Mouse (Mus musculus) limb, embryonic 14.5 days (tissue): ENCODE data around the gene Anks1b. TPM values are rescaled to one million over a fixed set of nuclear protein-coding genes. Genes with fewer than 3 reads are reported as not detected.

Experiments
- ATAC-seq: fragments of 200-750 bp; cut with Nextera tagmentation; 2 replicates; pipeline ENCODE4 v1.8.0; 2017; ENCODE audit warnings: low read depth, moderate number of reproducible peaks, moderate TSS enrichment; ENCODE audit not compliant: low FRiP score
- DNase-seq: peaks from one replicate; pipeline ENCODE4 v3.0.0-alpha.2; 2015; ENCODE audit warnings: low spot score
- H3K27ac ChIP-seq: fragments of 300-500 bp; sonication (generic); replicated peaks from 2 replicates; pipeline ENCODE4 v1.5.1; 2014; ENCODE audit warnings: low read depth, mild to moderate bottlenecking, low read length, moderate library complexity, mixed read lengths
- H3K27me3 ChIP-seq: fragments of 300-500 bp; sonication (generic); 2 replicates; pipeline ENCODE4 v1.6.1; 2014; ENCODE audit warnings: low read length, mixed read lengths; ENCODE audit not compliant: control insufficient read depth, insufficient read depth
- H3K36me3 ChIP-seq: fragments of 300-500 bp; sonication (generic); 2 replicates; pipeline ENCODE4 v1.6.1; 2014; ENCODE audit warnings: mild to moderate bottlenecking, low read length, moderate library complexity, mixed read lengths; ENCODE audit not compliant: control insufficient read depth, insufficient read depth
- H3K4me1 ChIP-seq: fragments of 300-500 bp; sonication (generic); 2 replicates; pipeline ENCODE4 v1.6.1; 2014; ENCODE audit warnings: antibody characterized with exemption, low read length, mixed read lengths; ENCODE audit not compliant: control insufficient read depth, insufficient read depth
- H3K4me2 ChIP-seq: fragments of 300-500 bp; sonication (generic); replicated peaks from 2 replicates; pipeline ENCODE4 v1.6.1; 2014; ENCODE audit warnings: low read depth, mild to moderate bottlenecking, low read length, moderate library complexity; ENCODE audit not compliant: severe bottlenecking
- H3K4me3 ChIP-seq: fragments of 300-500 bp; sonication (generic); replicated peaks from 2 replicates; pipeline ENCODE4 v1.5.1; 2014; ENCODE audit warnings: low read length
- H3K9ac ChIP-seq: fragments of 300-500 bp; sonication (generic); 2 replicates; pipeline ENCODE4 v1.6.1; 2014; ENCODE audit warnings: mild to moderate bottlenecking, low read depth, low read length, moderate library complexity; ENCODE audit not compliant: severe bottlenecking
- H3K9me3 ChIP-seq: fragments of 300-500 bp; sonication (generic); 2 replicates; pipeline ENCODE4 v1.6.1; 2016; ENCODE audit warnings: low read length; ENCODE audit not compliant: control insufficient read depth
- POLR2A ChIP-seq: fragments of 200-500 bp; IDR thresholded peaks from 2 replicates; pipeline ENCODE4 v1.8.0; 2012; ENCODE audit warnings: inconsistent platforms, mild to moderate bottlenecking, moderate library complexity, borderline replicate concordance; ENCODE audit not compliant: insufficient read depth, insufficient read length; ENCODE audit errors: extremely low read depth
- WGBS: fragments of 180-500 bp; shearing (Covaris S2); extraction: QIAGEN DNeasy Blood & Tissue Kit; methylation state at CpG from one replicate; pipeline ENCODE4 v1.1.7; 2014; 5-methylcytosine and 5-hydroxymethylcytosine counted together
- polyA plus RNA-seq, 2 experiments: library from polyadenylated mRNA; depleted of rRNA in 1 of 2; stranded (reverse) in 1 of 2; unstranded in 1 of 2; fragments of >200 nt; fragmentation: Nextera tagmentation in 1 of 2; extraction: Ambion mirVana in 1 of 2; gene quantifications; 2 replicates each; pipeline versions ENCODE4 v1.2.1 to v1.2.3; 2012 to 2014

The Anks1b gene
- polyA plus RNA-seq, 2 experiments: 2.6 to 4.3 TPM

- H3K9me3 ChIP-seq: no peaks in the 10 kb centered on the region
- H3K36me3 ChIP-seq: no peaks in the 10 kb centered on the region
- H3K27me3 ChIP-seq: no peaks in the 10 kb centered on the region
- H3K4me3 ChIP-seq: no peak overlapping the region
- H3K4me1 ChIP-seq: peaks cover 3% of the 10 kb centered on the region
- no peak for ATAC-seq
- no peak for TF ChIP-seq POLR2A
- no peak overlapping the region for H3K27ac ChIP-seq
- WGBS: 52% methylated on average over 4 of the region's 4 CpGs
- no peak for DNase-seq
- no peak overlapping the region for H3K4me2 ChIP-seq
- H3K9ac ChIP-seq: no peak overlapping the region
These were observed 812.1 kb downstream of the Anks1b start for GRCm38 (mm10) chr10:90685367-90685766.

GRCm38 (mm10) chr10:90688153-90688552 lies 814.8 kb downstream of the Anks1b start:
- Histone ChIP-seq H3K9ac (no peak overlapping the region), H3K4me3 (no peak overlapping the region), H3K27ac (no peak overlapping the region), H3K27me3 (no peaks in the 10 kb centered on the region), H3K36me3 (no peaks in the 10 kb centered on the region), H3K9me3 (no peaks in the 10 kb centered on the region), H3K4me1 (peaks cover 3% of the 10 kb centered on the region; the same call in 1 of the 2 replicates), H3K4me2 (no peak overlapping the region)
- no peak for TF ChIP-seq POLR2A
- 87% methylated on average over 5 of the region's 5 CpGs for WGBS
- DNase-seq: no peak
- no peak for ATAC-seq

- Histone ChIP-seq H3K9me3 (no peaks in the 10 kb centered on the region), H3K36me3 (no peaks in the 10 kb centered on the region), H3K27ac (no peak overlapping the region), H3K9ac (no peak overlapping the region), H3K4me2 (no peak overlapping the region), H3K27me3 (no peaks in the 10 kb centered on the region), H3K4me1 (peaks cover 3% of the 10 kb centered on the region; the same call in 1 of the 2 replicates), H3K4me3 (no peak overlapping the region)
- WGBS: 68% methylated on average over 13 of the region's 13 CpGs
- no peak for TF ChIP-seq POLR2A
- DNase-seq (no peak), ATAC-seq (peak; percentile 41; the same call in 1 of the 2 replicates)
These were observed 815.5 kb downstream of the Anks1b start for GRCm38 (mm10) chr10:90688696-90689252.

GRCm38 (mm10) chr10:90689854-90690513 lies 816.7 kb downstream of the Anks1b start:
- peak; percentile 62; the same call in 1 of the 2 replicates for ATAC-seq
- no peak for TF ChIP-seq POLR2A
- peak; percentile 82 for DNase-seq
- no peaks in the 10 kb centered on the region for H3K36me3 ChIP-seq
- H3K9me3 ChIP-seq: no peaks in the 10 kb centered on the region
- no peak overlapping the region for H3K27ac ChIP-seq
- no peaks in the 10 kb centered on the region for H3K4me1 ChIP-seq
- H3K4me2 ChIP-seq: no peak overlapping the region
- no peak overlapping the region for H3K4me3 ChIP-seq
- H3K27me3 ChIP-seq: no peaks in the 10 kb centered on the region
- WGBS: 53% methylated on average over 11 of the region's 11 CpGs
- H3K9ac ChIP-seq: no peak overlapping the region

- Histone ChIP-seq H3K27ac (no peak overlapping the region), H3K4me1 (no peaks in the 10 kb centered on the region), H3K9me3 (no peaks in the 10 kb centered on the region), H3K4me3 (no peak overlapping the region), H3K9ac (no peak overlapping the region), H3K4me2 (no peak overlapping the region), H3K27me3 (no peaks in the 10 kb centered on the region), H3K36me3 (no peaks in the 10 kb centered on the region)
- ATAC-seq: no peak
- TF ChIP-seq POLR2A: no peak
- 72% methylated on average over 5 of the region's 5 CpGs for WGBS
- no peak for DNase-seq
These were observed 823.4 kb downstream of the Anks1b start for GRCm38 (mm10) chr10:90696687-90697086.
